Mouse (Mus musculus): ENCODE measurements at regions not wholly inside any gene's neighbourhood (a gene's known extent, or its start where the extent isn't known, plus 50 kb on each side); places are given as distances from the start of the nearest gene placed in this dataset.
A peak's percentile ranks its signal among the peaks of the same experiment; 100 is the strongest.

GRCm38 (mm10) chr9:31794911-31795310 lies 118.4 kb downstream of the Barx2 start:
- no peak for DNase-seq

GRCm38 (mm10) chr9:31775956-31776355 lies 137.3 kb downstream of the Barx2 start:
- no peak for DNase-seq

- DNase-seq: no peak
Measured at GRCm38 (mm10) chr9:31765401-31765800, 147.9 kb downstream of the Barx2 start.

GRCm38 (mm10) chr9:31757894-31758561 lies 155.2 kb downstream of the Barx2 start:
- no peak for DNase-seq

DNA sequence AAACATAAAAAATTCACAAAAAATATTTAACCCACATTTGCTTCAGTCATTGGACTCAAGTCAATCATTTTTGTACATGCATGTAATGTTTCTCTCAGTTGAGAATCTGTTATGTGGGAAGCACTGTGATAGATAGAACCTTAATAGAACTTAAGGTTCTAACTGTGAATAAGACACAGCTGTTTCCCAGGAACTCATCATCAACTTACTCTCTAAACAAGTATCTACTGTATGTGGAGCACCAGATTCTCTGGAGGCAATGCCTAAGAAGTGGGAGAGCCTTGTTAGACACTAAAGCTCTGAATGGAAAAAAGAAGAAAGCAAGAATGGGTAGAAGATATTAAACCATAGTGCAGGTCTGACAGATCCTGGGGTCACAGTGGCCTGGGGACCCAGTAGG lies 182.8 kb downstream of the Barx2 start:
- no peak for DNase-seq

DNA sequence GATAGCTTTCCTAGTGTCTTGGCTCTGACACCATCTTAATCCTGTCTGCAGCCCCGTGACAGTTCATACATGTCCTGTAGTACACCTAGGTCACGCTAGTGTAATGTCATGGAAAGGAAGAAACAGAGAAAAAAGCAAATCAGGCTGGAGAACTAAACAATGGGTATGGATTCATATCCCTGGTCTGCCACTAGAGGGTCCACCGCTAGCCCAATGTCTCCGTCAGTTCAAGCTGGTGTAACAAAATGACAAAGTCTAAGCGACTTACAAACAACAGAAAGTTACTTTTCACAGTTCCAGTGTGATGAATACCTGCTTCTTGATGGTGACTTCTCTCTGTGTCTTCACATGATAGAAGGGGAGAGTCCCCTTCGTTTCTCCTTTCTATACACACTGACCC lies 194.0 kb downstream of the Barx2 start:
- DNase-seq: peak; percentile 10

DNA sequence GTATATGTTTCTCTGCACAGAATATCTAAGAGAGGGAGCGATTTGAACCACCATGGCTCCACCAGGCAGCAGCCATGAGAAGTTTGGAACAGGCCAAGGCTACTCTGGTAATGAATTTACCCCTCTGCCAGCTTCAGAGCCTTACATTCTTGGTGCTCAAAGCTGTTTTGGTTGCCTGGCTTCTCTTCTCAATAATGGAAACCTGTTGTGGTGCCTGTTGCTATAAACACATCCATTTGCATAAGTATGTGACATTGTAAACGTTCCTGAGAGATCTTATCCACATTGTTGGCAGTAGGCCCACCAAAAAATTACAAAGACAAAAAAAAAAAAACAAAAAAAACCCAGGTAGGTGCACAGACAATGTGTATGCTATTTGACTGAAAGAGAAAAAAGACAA lies 203.2 kb downstream of the Barx2 start:
- no peak for DNase-seq

- DNase-seq: no peak
Measured at GRCm38 (mm10) chr9:31706688-31707087, 206.6 kb downstream of the Barx2 start.

- no peak for DNase-seq
Measured at GRCm38 (mm10) chr9:31690921-31691475, 222.3 kb downstream of the Barx2 start.

DNA sequence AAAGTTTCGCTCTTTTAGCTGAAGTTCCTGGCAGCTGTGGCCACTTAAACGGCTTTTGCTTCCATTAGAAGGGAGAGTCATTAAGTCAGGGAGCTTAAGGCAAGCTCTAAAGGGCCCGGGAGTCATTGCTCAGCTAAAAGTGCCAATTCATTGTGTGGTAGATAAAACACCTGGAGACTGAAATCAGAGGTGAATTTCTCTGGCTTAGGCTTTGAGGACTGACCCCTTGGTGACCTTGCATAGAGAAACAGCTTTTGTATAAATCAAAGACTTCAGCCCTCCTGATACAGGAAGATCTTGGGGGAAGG lies 224.1 kb upstream of the Tmem45b start:
- no peak for DNase-seq

GRCm38 (mm10) chr9:31687686-31688397 lies 223.6 kb upstream of the Tmem45b start:
- no peak for DNase-seq

DNA sequence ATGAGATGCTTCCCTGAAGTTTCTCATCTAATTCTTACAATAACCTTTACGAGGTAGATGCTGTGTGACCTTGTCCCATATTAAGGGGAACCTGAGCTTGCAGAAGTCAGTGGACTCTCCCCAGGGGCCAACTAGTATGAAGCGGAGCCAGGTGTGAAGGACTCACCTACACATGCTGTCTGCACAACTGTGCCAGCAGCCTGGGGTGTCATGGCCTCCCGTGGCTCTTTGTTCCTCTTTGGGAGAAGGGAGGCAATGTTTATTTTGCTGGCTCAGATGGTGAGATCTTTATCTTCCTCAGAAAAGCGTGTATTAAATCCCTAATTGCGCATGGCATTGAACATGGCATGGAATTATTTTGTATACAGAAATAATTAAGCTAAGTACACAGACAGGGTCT lies 222.2 kb upstream of the Tmem45b start:
- DNase-seq: no peak

- no peak for DNase-seq
Measured at GRCm38 (mm10) chr9:31684812-31685188, 220.5 kb upstream of the Tmem45b start.

- no peak for DNase-seq
Measured at GRCm38 (mm10) chr9:31684099-31684811, 220.0 kb upstream of the Tmem45b start.

DNA sequence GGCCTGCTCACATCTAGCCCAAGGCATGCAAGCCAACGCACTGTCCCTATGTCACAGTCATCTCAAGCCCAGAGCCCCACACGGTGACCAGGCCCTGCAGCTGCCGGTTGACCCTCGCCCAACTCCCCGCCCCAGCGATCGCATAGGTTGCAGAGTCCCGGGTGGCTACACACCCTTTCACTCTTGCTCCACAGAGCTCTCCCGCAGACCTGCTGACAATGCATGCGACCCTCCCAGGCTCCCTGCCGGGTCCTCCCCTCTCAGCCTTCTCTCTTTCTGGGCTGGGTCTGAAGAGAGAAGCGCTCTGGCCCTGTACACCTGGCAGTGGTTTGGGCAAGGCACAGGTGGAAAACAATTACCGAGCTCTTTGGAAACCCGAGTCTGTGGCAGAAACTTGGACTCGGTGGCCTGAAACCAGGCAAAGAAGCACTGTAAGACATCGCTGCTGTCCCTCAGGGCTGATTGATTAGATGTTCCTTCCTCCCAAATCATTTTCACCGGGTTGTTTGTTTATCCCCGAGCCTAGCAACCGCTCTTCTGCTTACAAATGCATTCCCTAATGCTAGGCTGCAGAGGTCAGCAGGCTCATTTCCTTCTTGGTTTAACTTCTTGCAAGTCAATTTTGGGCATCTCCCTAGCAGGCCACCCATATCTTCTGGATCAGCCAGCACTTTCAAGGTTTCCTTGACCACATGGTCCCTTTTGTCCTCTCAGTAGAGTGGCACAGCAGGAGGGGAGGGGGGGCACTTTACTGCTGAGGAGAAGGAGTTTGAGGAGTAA lies 219.2 kb upstream of the Tmem45b start:
- no peak for DNase-seq

- DNase-seq: no peak
Measured at GRCm38 (mm10) chr9:31682893-31683292, 218.6 kb upstream of the Tmem45b start.

- no peak for DNase-seq
Measured at GRCm38 (mm10) chr9:31677150-31677549, 212.9 kb upstream of the Tmem45b start.

DNA sequence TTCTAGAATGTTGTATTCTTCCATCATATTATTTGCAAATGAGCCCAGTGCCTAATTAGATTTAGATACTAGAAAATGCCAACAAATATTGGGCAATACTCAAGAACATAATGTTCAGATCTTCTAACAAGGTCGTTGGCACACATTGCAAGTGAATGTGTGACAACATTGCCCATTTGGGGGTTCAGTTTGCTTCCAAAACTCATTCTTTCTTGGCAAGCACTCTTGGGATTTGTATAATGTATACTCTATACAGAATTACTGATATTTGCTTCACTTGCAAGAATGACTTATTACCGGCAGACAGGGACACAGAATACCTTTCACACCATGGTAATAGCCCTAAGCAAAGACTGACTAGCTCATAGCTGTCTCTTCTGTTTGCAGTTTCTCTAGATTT lies 194.8 kb upstream of the Tmem45b start:
- no peak for DNase-seq

DNA sequence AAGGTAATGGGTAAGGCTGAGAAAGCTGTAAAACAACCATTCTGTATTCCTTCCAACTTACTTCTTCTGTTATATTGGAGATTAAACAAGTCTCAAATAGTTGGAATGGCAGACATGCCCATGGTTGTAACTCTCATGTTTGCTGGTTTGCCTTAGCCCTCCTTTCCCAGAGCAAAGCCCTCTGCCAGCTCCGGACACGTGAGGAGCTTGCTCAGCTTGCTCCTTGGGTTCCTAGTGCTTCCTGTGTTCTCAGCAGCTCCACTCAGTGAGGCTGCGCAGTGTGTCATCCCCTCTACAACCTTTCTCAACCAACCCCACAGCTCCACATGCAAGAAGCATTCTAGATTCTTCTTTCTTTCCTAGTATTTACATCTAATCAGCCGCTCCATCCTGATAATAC lies 193.3 kb upstream of the Tmem45b start:
- DNase-seq: no peak

DNA sequence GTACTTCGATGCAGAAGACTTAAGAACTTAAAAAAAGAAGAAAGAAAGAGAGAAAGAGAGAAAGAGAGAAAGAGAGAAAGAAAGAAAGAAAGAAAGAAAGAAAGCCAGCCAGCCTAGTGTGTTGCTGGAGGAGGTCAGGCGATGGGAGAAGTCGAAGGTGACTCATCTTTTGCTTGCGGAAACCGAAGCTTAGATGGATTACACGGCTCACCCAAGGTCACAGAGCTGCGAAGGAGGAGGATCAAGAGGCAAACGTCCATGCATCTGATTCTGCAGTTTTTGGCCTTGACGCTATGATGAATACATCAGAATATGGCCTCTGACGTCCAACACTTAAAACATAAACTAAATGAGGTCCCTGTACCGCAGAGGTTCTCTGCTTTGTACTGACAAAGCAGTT lies 192.4 kb upstream of the Tmem45b start:
- no peak for DNase-seq

- DNase-seq: no peak
Measured at GRCm38 (mm10) chr9:31654747-31655146, 190.5 kb upstream of the Tmem45b start.

DNA sequence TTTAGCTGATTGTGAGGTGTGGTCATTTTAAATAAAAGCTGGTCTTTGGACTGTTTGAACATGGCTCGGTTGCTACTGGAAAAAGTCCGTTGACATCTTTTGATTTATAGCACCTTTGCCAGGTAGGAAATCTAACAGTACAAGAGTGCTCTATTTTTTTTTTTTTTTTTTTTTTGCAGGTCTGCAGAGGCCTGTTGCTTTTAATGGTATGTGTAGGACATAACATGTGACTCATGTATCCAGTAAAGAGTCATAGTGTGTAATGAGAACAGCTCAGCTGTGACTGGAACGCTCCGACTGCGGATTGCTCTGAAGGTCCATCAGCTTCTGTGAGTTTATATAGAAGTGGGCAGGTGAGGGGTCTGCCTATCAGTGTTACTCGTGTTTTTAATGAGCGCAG lies 190.0 kb upstream of the Tmem45b start:
- DNase-seq: no peak

- DNase-seq: no peak
Measured at GRCm38 (mm10) chr9:31653788-31654187, 189.5 kb upstream of the Tmem45b start.

Measured in thymus, postnatal 4 days (tissue).